Mouse (Mus musculus): ENCODE data around the gene Psme2b.

GRCm38 (mm10) chr11:48913611-48914010, 32.4 kb downstream of the Psme2b start:
- TF ChIP-seq POLR2A (IDR thresholded peaks at IDR 0.05; ENCODE audit: control insufficient read depth in 1 of 2, insufficient read depth in 1 of 2, low read depth in 1 of 2, low read length in 2 of 2, poor library complexity in 1 of 2) (no peak), CTCF (IDR thresholded peaks at IDR 0.05 in 2 of 3, conservative IDR thresholded peaks at IDR 0.05 in 1 of 3; ENCODE audit: control insufficient read depth in 1 of 3, insufficient read depth in 1 of 3, low read depth in 2 of 3, low read length in 3 of 3, poor library complexity in 1 of 3, severe bottlenecking in 1 of 3) (no peak), CHD2 (IDR thresholded peaks at IDR 0.05; ENCODE audit: low read length) (no peak), RAD21 (IDR thresholded peaks at IDR 0.05; ENCODE audit: low read depth, low read length) (no peak), EP300 (IDR thresholded peaks at IDR 0.05; ENCODE audit: low read depth in 1 of 2, low read length in 2 of 2) (no peak), MXI1 (IDR thresholded peaks at IDR 0.05; ENCODE audit: low read depth, low read length) (no peak), GATA1 (IDR thresholded peaks at IDR 0.05; ENCODE audit: low read depth, low read length) (no peak)

Data from MEL (cell line).